Mouse (Mus musculus) brain, embryonic 14.5 days (tissue): ENCODE results near the gene Tmem62.

Experiments
- CTCF ChIP-seq: fragments of 200-500 bp; IDR thresholded peaks from 2 replicates; pipeline ENCODE4 v1.5.1; 2012; ENCODE audit warnings: inconsistent platforms, mild to moderate bottlenecking, moderate library complexity, borderline replicate concordance; ENCODE audit not compliant: insufficient read depth, insufficient read length; ENCODE audit errors: extremely low read depth
- POLR2A ChIP-seq: fragments of 200-500 bp; IDR thresholded peaks from 2 replicates; pipeline ENCODE4 v1.6.1; 2012; ENCODE audit warnings: mild to moderate bottlenecking, inconsistent platforms, borderline replicate concordance; ENCODE audit not compliant: poor library complexity, insufficient read depth, insufficient read length, severe bottlenecking; ENCODE audit errors: extremely low read depth

DNA sequence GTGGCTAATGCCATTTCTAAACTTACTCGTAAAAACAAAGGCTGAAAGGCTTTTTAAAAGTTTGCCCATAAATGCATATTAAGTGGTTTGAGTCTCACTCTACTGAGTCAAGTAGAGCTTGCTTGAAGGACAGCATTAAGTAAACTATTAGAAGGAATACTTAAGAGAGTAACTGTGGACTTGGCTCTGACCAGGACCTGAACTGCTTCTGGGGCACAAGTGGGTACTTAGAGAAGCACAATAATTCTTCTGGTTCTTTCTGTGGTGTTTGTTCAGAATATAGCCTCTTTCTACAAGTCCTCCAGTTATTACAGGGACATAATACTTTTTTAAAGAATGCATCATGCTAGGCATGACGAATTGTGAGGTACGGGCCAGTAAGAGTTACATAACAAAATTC, 11.3 kb upstream of the Tmem62 start:
- TF ChIP-seq CTCF (no peak), POLR2A (no peak)
